Mouse (Mus musculus): ENCODE measurements at regions not wholly inside any gene's neighbourhood (a gene's known extent, or its start where the extent isn't known, plus 50 kb on each side); places are given as distances from the start of the nearest gene placed in this dataset.

DNA sequence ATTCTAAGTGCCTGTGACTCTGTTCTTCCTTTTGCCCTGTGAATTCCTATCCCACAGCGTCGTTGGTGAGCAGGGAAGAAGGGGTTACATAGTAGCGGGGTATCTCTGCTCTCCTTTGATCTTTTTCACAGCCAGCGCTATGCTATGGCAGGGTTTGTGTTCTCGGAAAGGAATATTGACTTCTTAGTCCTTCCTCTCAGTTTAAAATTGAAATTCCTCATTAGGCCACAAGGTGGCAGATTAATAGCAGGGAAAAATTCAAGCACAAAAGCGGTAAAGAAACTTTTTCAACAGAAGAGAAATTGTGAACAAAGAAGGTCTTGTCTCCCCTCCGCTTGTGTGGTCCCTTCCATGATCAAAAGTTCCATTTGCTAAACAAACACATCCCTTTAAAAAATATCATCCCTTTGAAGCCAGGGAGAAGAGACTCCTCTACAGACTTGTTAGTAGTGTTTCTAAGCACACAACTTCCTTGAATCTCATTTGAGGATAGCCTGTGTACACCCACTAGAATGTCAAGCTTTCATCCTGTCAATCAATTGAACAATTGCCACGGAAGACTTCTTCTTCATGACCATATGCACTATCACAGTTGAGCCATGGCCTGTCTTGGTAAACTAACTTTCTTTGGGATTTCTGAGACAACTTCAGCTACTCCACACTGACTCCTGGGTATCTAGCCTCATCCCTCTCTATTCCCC lies 181.8 kb upstream of the Nampt start:
- intact Hi-C loops (cut with DNase I) = loop anchor here (2.0 to 5.0 kb wide), 2 partner anchors 185 to 259 kb away; no protein-coding TSS in a partner anchor

DNA sequence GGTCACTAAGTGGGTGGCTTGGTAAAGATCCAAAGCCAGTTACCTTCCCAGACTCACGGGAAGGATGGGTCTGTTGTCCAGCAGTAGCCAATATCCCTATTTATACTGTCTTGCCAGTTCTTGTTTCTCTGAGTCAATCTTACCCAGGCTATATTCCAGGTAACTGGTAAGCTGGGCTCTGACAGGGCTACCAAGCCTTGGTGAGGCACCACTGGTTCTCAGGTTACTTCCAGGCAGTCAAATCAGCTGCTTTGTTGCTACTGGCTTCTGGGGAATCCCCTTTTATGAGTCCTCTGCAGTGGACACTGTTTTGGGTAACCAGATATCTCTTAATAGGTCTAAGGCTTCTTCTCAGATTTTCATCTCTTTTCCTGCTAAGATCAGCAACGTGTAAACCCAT lies 178.8 kb upstream of the Nampt start:
- intact Hi-C loops (cut with DNase I) = no loop called here
- no peak for DNase-seq

More for the DNA sequence above, 181.8 kb upstream of the Nampt start:
- DNase-seq = no peak

DNA sequence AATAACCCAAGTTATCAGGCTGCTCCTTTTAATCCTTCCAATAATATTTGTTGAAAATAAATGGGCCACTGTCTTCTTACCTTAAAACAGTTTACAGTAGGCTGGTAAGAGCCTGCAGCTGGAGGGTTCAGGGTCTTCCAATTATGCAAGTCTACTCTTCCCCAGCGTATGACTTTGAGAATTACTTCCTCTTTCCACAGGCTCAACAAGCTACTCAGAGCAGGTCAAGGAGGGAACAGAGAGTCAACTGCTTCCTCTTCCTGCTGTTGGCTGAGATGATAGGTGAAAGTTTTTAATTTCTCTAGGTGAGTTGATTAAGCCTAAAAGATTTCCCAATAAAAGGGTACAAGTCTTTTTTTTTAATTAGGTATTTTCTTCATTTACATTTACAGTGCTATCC lies 176.9 kb upstream of the Nampt start:
- no peak for DNase-seq
- intact Hi-C loops (cut with DNase I) = no loop called here

DNA sequence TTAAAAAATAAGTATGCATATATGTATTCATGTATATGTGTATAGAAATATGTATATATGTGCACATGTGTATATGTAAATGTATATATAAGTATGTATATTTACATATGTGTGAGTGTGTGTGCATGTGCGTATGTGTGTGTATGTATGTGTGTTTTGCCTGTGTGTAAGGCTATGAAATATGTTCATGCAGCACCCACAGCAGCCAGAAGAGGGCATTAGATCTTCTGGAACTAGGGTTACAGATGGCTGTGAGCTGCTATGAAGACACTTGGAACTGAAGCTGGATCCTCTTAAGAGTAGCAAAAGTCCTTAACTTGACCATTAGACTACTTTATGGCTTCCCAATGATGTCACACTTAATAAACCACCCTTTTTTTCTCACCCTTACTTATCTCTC lies 166.2 kb upstream of the Nampt start:
- DNase-seq = no peak
- intact Hi-C loops (cut with DNase I) = no loop called here

DNA sequence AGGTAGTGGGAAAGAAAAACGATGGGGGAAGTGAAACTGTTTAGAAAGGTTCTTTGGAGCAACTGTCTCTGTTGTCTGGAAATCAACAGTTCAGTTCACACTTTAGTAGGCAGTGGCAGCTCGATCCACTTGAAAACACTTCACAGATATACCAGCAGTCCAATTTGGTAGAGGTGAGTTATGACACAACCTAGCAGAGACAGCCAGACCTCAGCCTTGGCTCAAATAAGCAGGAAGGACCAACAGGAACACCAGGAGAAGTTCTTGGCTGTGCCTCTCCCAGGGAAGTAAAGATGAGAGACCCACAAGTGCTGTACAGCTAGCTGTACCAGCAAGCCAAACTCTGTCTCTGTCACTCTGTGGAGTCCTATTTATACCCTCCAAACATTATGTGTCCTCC lies 163.2 kb upstream of the Nampt start:
- no peak for DNase-seq
- intact Hi-C loops (cut with DNase I) = no loop called here

DNA sequence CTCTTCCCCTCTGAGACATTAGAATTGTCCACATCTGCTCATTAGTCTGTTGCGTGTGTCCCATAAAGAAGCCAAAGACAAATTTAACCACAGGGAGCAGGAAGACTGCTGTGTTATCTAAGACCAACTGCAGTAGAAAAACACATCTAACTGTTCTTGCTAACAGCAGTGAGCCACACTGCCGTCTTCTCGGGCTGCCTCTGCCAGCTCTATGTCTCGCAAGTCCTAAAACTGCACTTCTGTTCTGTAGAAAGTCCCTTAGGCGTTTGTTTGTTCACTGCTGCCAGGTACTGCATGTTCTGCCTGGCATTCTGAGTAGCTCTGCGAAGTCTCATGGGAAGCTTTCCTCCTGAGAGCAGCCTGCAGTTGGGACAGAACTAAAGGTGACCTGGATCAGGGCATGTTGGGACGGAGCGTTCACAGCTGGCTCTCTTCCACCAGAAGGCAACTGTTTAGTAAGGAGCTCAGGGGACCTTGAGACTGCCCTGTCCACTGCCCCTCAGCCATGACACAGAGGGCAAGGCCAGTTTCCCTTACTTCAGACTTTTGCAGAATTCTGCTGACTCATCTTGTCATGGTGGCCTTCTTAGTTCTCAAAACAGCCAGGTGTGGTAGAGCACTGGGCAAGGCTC lies 157.4 kb upstream of the Nampt start:
- intact Hi-C loops (cut with DNase I) = no loop called here
- no peak for DNase-seq

DNA sequence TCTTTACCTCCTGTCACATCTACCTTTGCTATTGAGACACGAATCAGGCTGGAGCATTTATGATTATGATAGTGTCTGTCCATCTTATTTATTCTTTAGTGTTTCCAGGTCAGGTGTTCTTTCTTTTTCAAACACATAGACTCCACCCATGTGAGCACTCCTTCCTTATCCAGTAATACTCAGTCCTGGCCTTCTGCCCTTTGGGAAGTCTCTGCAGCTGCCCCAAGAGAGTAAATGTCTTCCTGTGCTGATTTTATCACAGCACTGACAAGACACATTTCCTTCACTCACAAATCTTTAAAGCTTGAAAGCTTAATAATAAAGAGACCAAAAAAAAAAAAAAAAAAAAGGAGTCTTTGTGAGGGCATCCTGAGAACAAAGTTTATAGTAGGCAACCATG lies 153.3 kb upstream of the Nampt start:
- intact Hi-C loops (cut with DNase I) = no loop called here
- DNase-seq = no peak

DNA sequence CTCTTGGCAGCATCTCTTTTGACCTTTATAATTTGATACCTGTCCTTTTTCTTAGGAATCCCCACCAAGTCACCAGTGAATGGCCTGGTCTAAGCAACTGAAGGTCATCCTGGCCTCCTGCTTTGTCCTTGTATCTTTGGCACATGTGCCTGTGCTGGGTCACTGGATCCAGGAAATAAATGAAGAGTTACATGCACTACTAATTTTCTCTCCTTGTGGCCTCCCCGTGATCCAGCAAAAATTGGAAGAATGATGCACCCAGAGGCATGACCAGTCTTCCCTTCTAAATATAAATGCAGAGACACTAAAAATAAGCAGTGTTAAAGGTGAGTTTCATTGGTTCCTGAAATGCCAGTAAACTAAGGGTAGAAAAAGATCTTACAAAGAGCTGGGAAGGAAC lies 141.4 kb upstream of the Nampt start:
- intact Hi-C loops (cut with DNase I) = no loop called here
- no peak for DNase-seq

DNA sequence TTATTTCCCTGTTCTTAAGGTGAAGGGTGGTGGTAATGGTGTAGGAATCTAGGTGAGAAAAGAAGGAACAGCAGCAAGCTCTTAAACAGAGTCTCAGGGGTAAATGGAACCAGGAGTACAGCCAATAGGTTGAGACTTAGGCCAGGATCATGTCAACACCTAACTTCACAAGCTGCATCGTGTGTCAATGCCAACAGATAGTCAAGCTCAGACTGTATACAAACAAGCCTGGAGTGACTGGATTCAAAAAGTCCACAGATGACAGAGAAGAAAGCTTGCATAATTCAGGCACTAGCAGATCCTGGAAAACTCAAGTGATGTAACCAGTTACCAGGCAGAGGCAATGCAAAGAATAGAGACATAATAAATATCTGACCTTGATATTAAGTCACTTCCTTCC lies 140.6 kb upstream of the Nampt start:
- intact Hi-C loops (cut with DNase I) = no loop called here
- DNase-seq = no peak

DNA sequence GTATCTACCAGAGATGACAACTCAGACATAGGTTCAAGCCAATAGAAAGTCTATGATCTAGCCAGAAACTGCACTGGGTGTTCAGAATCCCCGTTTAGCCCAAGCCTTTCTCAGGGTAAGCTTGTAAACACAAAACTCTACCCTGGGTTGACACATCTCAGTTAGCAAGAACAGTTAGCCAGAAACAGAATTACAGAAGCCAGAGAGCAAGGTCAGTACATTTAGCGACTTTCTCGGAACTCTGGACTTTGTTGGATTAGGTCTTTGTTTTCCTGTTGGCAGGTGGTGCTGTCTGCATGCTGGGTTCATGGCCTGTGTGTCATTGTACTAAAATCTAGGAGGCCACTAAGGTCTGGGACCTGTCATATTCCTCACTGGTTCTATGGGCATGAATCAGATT lies 137.4 kb upstream of the Nampt start:
- intact Hi-C loops (cut with DNase I) = no loop called here
- no peak for DNase-seq

DNA sequence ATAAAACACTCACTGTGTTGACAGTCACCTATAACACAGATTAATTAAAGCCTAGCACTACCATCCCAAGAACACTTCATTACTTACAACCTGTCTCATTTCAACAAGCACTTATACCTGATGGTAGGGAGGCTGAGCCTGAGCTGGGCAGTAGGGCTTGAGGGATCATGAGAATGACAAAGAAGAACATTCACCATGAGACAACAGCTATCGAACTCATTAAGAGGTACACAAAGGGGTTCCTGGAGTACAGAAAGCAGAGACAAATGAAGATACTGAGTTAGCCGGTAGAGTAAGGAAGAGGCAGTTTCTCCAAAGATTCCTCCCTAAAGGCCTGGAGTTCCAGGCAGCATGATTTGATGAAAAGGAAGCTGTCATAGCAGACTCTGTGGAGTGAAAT lies 136.0 kb upstream of the Nampt start:
- intact Hi-C loops (cut with DNase I) = no loop called here
- DNase-seq = no peak

DNA sequence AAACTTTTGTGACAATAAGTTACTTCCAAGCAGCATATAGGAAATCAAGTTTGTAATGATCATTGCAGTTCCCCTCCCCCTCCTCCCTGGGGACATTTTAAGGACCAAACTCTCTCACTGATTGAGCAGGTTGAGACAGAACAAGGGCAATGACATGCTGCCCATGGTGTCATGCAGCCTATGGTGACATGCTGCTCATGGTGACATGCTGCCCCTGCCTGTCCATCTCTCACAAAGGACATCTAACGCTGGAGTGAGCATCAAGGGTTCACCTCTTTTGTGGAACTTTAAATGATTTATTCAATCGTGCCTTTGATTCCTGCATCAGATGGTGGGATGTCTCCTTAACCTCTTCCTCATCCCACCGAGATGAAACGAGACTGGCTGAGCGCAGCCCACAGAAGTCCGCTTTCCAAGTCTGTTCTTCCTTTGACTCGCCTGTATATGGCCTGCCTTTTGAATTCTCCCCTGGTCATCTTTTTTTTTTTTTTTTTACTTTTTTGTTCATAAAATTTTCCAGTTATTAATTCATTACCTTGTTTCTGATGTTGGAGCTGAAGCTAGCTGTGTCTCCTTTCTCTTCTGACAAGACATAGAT lies 133.5 kb upstream of the Nampt start:
- intact Hi-C loops (cut with DNase I) = no loop called here

DNA sequence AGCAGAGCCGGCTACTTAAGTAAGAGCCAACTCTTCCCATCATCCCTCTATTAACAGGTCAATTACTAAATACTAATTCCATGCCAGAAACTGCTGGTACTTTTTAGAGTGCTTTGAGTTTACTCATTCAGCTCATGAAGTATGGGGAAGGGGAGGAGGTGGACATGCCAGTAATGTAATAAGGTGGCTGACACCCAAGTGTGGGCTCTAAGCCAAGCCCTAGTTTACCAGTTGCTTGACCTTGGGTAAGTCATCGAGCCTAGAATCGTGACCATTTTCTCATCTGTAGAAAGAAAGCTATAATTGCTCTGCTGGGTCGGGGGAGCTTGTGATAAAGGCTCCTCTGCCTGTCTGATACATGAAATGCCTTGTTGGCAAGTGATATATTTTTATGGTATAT lies 130.0 kb upstream of the Nampt start:
- DNase-seq = no peak
- intact Hi-C loops (cut with DNase I) = no loop called here

More for the DNA sequence above, 133.5 kb upstream of the Nampt start:
- no peak for DNase-seq

DNA sequence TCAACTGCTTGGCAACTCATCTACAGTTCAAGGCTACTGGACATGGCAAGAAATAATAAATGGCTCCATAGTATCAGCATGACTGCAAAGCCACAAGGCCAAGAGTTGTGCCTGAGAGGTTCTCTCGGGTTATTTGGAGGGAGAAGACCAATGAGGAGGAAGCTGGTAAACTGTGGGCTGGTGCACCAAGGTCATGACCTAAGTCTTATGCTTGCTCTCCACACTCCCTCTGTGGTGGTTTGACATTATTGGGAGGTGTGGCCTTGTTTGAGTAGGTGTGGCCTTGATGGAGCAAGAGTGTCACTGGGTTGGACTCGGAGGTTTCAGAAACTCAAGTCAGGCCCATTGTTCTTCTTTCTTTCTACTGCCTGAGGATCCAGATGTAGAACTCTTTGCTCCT lies 129.2 kb upstream of the Nampt start:
- DNase-seq = no peak
- intact Hi-C loops (cut with DNase I) = no loop called here

DNA sequence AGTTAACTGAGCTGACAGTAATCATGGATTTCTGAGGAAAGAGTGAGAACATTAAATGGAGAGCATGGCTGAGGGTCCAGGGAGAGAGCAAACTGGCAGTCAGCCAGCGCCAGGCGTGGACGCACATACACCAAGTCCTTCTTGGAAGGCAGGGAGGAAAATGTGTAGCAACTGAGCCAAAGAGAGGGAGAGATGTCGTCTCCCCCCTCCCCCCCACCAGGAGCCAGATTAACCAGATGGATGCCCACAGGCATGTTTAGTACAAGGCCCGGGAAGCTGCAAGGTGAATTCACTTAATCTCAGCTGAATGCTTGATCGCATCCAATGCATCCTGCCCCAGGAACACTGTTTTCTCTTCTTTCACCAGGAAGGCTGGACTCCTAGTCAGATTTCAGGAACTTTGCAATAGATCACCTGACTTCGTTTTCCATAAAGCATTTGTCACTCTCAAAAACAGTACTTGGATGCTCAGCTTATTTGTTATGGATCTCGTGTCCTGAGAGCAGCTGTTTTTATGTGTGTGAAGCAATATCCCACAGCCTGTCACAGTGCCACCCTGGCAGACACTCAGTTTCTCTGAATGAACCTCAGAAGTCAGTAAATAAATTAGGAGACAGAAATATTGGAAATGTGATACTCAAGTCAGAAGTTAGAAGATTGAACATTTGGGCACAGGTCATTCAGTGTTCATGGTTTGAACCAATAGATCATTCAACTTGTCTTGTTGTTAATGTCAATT lies 127.1 kb upstream of the Nampt start:
- DNase-seq = peak; percentile 82
- intact Hi-C loops (cut with DNase I) = no loop called here

DNA sequence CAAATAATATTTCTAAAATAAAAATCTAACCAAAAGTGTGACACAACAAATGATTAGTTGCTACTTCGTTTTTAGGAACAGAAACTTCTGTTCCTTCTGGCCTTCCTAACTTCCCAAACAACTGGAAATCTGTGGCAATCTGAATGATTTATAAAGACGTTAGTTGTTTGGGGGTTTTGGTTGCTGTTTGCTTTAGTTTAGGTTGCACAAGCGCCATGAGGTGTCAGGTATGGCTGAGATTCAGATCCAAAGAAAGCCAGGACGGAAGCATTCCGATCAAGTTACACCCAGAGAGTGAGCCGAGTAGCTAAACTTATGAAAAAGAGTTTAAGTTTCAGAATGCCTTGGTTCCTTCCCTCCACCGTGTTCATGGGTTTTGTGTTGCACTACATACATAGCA lies 126.4 kb upstream of the Nampt start:
- no peak for DNase-seq
- intact Hi-C loops (cut with DNase I) = no loop called here

DNA sequence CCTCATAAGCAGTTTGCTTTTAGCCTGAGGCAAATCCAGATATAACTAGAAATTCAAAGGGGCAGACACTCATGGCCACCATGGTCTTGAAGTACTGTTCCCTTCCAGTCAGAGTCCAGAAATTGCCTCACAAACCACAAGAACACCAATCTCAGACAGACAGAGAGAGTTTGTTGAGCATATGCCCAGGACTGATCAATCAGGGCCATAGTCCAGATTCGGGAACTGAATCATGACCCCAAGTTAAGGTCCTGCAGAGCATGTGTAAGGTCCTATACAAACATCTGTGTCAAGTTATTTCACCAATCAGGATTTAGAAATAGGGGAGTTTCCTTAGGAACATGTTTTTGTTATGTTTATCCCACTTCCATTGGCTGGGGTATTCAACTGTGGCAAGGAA lies 125.7 kb upstream of the Nampt start:
- intact Hi-C loops (cut with DNase I) = no loop called here
- DNase-seq = no peak

DNA sequence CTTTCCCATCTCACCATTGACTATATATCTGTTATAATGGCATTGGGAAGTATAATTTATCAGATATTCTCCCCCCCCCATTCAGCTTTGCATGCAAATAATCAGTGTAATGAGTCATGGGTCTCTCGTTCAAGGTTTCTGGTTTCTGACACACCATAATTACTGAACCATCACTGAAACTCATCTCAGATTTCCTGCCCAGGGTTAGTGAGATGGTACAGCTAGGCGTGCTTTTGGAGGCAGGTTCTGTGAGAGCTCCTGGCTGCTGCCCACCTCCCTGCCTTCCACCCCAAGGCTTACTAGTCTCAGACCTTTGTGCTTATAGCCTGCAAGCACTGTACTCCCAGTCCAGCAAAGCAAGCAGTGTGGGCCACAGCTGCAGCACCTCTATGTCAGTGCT lies 122.5 kb upstream of the Nampt start:
- intact Hi-C loops (cut with DNase I) = no loop called here
- DNase-seq = no peak

DNA sequence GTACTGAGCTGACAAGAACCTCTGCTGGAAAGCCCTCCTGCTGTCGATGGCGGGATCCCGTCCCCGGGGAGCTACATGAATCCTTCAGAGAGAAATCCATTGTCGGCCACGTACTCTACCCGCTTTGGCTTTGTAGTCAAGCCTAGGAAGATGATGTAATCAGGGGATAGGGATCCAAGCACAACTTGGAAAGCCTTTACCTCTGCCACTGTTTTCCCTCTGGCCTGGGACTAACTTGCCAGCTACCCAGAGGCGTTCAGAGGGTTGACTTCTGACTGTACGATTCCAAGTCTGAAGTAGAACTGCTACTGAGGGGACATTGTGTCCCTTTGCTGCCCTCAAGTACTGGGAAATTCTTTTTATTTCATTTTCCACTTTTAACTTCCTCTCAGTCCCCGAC lies 110.2 kb upstream of the Nampt start:
- no peak for DNase-seq
- intact Hi-C loops (cut with DNase I) = no loop called here

DNA sequence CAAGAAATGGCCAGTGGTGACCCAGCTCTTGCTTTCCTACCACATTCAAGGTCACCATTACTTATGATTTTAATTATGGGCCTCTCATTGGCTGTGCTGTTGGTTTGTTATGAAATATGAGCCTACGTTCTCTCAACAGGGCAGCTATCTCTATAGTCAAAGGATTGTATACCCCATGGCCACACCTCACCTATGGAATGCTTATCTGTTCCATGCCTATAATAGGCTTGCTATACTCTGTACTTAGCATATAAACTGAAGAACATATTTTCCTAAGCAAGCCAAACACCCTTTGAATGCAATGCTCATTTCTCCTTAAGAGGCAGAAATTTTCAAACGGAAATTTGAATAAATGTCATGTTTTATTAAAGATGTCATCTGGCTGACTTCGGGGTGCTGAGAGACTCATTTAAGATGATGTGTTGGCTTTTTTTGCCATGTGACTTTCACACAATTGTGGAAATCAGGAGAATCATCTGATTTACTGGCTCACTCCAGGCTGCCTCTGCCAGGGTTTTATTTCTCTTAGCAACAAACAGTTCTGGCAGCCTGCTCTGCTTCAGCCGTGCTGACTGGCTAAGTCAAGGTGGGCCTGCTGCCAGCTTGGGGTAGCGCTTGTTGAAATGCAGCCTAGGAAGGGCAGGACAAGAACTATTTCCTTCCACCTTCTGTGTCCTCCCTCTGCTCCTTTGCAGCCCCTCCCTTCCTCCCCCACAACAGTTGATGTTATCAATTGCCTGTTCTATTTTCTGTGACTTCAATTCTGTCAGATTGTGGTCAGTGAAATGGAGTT lies 102.0 kb upstream of the Nampt start:
- peak; percentile 94 for DNase-seq
- intact Hi-C loops (cut with DNase I) = no loop called here

DNA sequence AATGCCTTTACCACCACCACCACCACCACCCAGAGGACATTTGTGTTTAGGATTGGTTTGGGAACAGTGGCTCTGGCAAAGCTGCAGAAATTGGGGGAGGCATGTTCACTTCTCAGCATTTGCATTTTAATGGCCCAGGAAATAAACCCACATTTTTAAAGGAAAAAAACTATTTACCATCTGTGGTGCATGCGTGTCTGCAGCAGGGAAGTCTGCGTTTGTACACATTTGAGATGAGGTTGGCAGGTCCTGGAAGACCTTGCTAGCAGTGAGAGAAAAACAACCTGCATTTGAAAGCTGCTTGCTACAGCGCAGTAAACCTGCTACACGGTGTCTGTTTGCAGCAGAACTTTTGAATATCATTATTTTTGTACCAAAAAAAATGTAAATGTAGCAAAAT lies 100.1 kb upstream of the Nampt start:
- DNase-seq = no peak
- intact Hi-C loops (cut with DNase I) = no loop called here

Data from left cerebral cortex, postnatal 4 days (tissue).